Mouse (Mus musculus): Measurements from ENCODE around the gene Gm5724.

DNA sequence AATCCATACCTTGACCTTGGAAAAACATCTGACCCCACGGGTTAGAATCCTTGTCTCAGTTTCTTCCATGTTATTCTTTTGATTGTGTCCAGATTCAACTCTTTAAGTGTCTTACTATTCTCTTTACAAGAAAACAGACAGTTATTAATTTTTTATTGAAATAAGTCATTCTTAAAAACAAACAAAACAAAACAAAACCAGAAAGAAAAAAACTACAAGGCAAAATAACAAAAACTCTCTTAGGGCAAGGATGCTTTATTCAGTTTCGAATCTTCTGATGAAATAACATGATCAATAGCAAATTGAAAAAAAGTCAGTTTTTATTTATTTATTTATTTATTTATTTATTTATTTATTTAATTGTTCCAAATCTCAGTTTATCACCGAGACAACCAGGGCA, at the start of gene Gm5724:
- TF ChIP-seq CTCF (IDR thresholded peaks at IDR 0.05; ENCODE audit: borderline replicate concordance, extremely low read depth, insufficient read depth, insufficient read length) (no peak), POLR2A (IDR thresholded peaks at IDR 0.05; ENCODE audit: borderline replicate concordance, extremely low read depth, insufficient read depth, insufficient read length, poor library complexity, severe bottlenecking) (no peak)
